ENCODE assay signal across 20 mouse cellular contexts in the genomic region with DNA sequence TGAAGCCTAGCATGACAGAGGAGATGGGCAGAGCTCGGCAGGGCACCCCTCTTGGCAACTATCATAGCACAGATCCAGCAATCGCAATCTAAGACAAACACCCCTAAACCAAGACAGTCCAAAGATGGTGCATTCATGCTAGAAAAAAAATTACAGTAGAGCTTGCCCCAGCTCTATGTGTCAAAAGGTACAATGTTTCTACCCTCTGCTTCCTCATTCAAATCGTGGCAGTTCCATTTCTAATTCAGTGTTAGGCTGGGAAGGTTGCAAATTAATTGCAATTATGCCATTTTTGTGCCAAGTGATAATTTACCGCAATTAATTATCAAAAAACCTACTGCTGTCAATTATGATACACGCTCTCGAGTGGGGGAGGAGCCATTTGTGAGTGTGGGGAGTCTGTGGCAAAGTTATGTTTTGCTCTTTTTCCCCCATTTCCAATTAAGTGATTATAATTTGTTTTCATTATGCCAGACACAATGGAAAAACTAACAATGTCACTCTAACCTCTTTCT. TPM values are rescaled to one million over a fixed set of nuclear protein-coding genes. Genes with fewer than 3 reads are reported as not detected.
DNase-seq lines count a peak whose midpoint lies in the region; ATAC-seq lines count a peak whose summit lies in the region.
"Had no signal": no experiment of that assay in that cellular context is flagged by ENCODE, and none has a peak within 500 bp of the region (broad histone marks: within the 10 kb centered on the region; RNA-seq: fewer than 3 reads in every experiment).

No protein-coding gene starts in this region.

- WGBS in forebrain, embryonic 14.5 days: 41% methylated on average over 6 of the region's 6 CpGs
- 22% methylated on average over 6 of the region's 6 CpGs for WGBS in forebrain, embryonic 16.5 days

- no peak overlapping the region for H3K4me2 ChIP-seq in forebrain, embryonic 14.5 days (ENCODE audit: low read length)
- no peak overlapping the region; the same call in 1 of the 2 replicates for H3K4me2 ChIP-seq in forebrain, embryonic 16.5 days (ENCODE audit: low read length)
- H3K4me2 ChIP-seq: heart, embryonic 11.5 days; hindbrain, embryonic 13.5 days; intestine, embryonic 15.5 days had no signal

- H3K9ac ChIP-seq in forebrain, embryonic 14.5 days (ENCODE audit: low read length): no peak overlapping the region
- H3K9ac ChIP-seq in forebrain, embryonic 16.5 days (replicated peaks; ENCODE audit: low read depth, low read length): no peak overlapping the region
- H3K9ac ChIP-seq: hindbrain, embryonic 13.5 days; intestine, embryonic 15.5 days had no signal

- H3K27ac ChIP-seq in forebrain, embryonic 14.5 days (ENCODE audit: low read depth, low read length): 0 out of 2 replicates have a peak overlapping the region, but pooled peaks have one; percentile 24
- peak overlapping the region; percentile 20; the same call in 1 of the 2 replicates for H3K27ac ChIP-seq in forebrain, embryonic 16.5 days (ENCODE audit: low read length)
- H3K27ac ChIP-seq: hindbrain, embryonic 10.5 days; hindbrain, embryonic 13.5 days; intestine, embryonic 15.5 days had no signal

- no peaks in the 10 kb centered on the region for H3K27me3 ChIP-seq in forebrain, embryonic 14.5 days (replicated peaks; ENCODE audit: control insufficient read depth, insufficient read depth, low read length)
- H3K27me3 ChIP-seq in forebrain, embryonic 16.5 days (replicated peaks; ENCODE audit: control insufficient read depth, insufficient read depth, low read length): no peaks in the 10 kb centered on the region
- H3K27me3 ChIP-seq: hindbrain, embryonic 13.5 days; intestine, embryonic 15.5 days had no signal

- peak; percentile 39 for DNase-seq in heart, adult 11 months
- DNase-seq in heart, postnatal 25 days (ENCODE audit: low spot score): no peak
- DNase-seq in forebrain, embryonic 14.5 days (ENCODE audit: low spot score): peak; percentile 78
- no peak for DNase-seq in left cerebral cortex, adult 11 months (ENCODE audit: low spot score)
- DNase-seq in frontal cortex, postnatal 36 days (ENCODE audit: low spot score in 2 of 2): no peak
- DNase-seq: adrenal gland, adult 2 months; adrenal gland, postnatal 14 days; cerebellum, adult 18-20 months; cerebellum, adult 9-10 months; gastrocnemius, postnatal 10 days; gastrocnemius, postnatal 36 days; heart, postnatal 36 days; kidney, adult 11 months had no signal

- H3K9me3 ChIP-seq in forebrain, embryonic 14.5 days (replicated peaks; ENCODE audit: control insufficient read depth, low read length): no peaks in the 10 kb centered on the region
- no peaks in the 10 kb centered on the region for H3K9me3 ChIP-seq in forebrain, embryonic 16.5 days (ENCODE audit: control insufficient read depth, low read length)
- H3K9me3 ChIP-seq: hindbrain, embryonic 10.5 days; hindbrain, embryonic 13.5 days; intestine, embryonic 15.5 days had no signal

- no peaks in the 10 kb centered on the region for H3K36me3 ChIP-seq in forebrain, embryonic 14.5 days (ENCODE audit: control insufficient read depth, insufficient read depth, low read length)
- no peaks in the 10 kb centered on the region for H3K36me3 ChIP-seq in forebrain, embryonic 16.5 days (ENCODE audit: control insufficient read depth, insufficient read depth)
- H3K36me3 ChIP-seq: hindbrain, embryonic 10.5 days; hindbrain, embryonic 13.5 days; intestine, embryonic 15.5 days had no signal

- intact Hi-C loops in heart, postnatal 25 days (cut with DNase I): no loop called here

- ATAC-seq in forebrain, embryonic 14.5 days: peak; percentile 71
- peak; percentile 62 for ATAC-seq in forebrain, embryonic 16.5 days
- ATAC-seq: CD4-positive, CD25-positive, alpha-beta regulatory T cell, adult 4 months; hindbrain, embryonic 16.5 days; intestine, embryonic 15.5 days had no signal

- no peak overlapping the region for H3K4me3 ChIP-seq in forebrain, embryonic 14.5 days (ENCODE audit: low read depth, low read length)
- no peak overlapping the region for H3K4me3 ChIP-seq in forebrain, embryonic 16.5 days (replicated peaks; ENCODE audit: low read length)
- H3K4me3 ChIP-seq: hindbrain, embryonic 10.5 days; hindbrain, embryonic 13.5 days; intestine, embryonic 15.5 days had no signal

- peaks cover 18% of the 10 kb centered on the region; the same call in 1 of the 2 replicates for H3K4me1 ChIP-seq in forebrain, embryonic 14.5 days (ENCODE audit: control insufficient read depth, insufficient read depth, low read length)
- peaks cover 25% of the 10 kb centered on the region for H3K4me1 ChIP-seq in forebrain, embryonic 16.5 days (replicated peaks; ENCODE audit: control insufficient read depth, insufficient read depth, low read length)
- H3K4me1 ChIP-seq: intestine, embryonic 15.5 days had no signal

RNA-seq across cellular contexts. Expression of gene Nfia, which starts 58.4 kb away (rescaled TPM):
- total RNA-seq in heart, postnatal 25 days (2021): 100 to 1,000 TPM; 134 to 149 TPM
- 71.5 and 85.9 TPM in 2 replicates for polyA plus RNA-seq in forebrain, embryonic 14.5 days (2014; fragmentation: Nextera tagmentation; extraction: Ambion mirVana)
- 88.3 and 97.1 TPM in 2 replicates for polyA plus RNA-seq in forebrain, embryonic 16.5 days (2015; fragmentation: Nextera tagmentation; extraction: Ambion mirVana)

Comparison
In these comparisons a context has a peak if more than half of its experiments do, and no peak if none do; other contexts are left out.
1. DNase-seq: peak in heart, adult 11 months (single experiment) and forebrain, embryonic 14.5 days (single experiment); none in heart, postnatal 25 days (single experiment), left cerebral cortex, adult 11 months (single experiment) and frontal cortex, postnatal 36 days (0 of 2).